Mouse (Mus musculus): ENCODE results near the gene Srrm4.

Srrm4 gene

GRCm38 (mm10) chr5:116552584-116552983 is 39.0 kb downstream of the Srrm4 start:
- DNase-seq (ENCODE audit: low spot score): no peak

GRCm38 (mm10) chr5:116545746-116546145 is 45.9 kb downstream of the Srrm4 start:
- no peak for DNase-seq (ENCODE audit: low spot score)

GRCm38 (mm10) chr5:116542317-116542716 is 49.3 kb downstream of the Srrm4 start:
- DNase-seq (ENCODE audit: low spot score): no peak

GRCm38 (mm10) chr5:116541128-116541527 is 50.5 kb downstream of the Srrm4 start:
- DNase-seq (ENCODE audit: low spot score): no peak

GRCm38 (mm10) chr5:116539360-116539759 is 52.3 kb downstream of the Srrm4 start:
- DNase-seq (ENCODE audit: low spot score): no peak

- no peak for DNase-seq (ENCODE audit: low spot score)
Measured at GRCm38 (mm10) chr5:116538491-116538890, 53.1 kb downstream of the Srrm4 start.

- no peak for DNase-seq (ENCODE audit: low spot score)
Measured at GRCm38 (mm10) chr5:116526324-116526723, 65.3 kb downstream of the Srrm4 start.

- DNase-seq (ENCODE audit: low spot score): no peak
Measured at GRCm38 (mm10) chr5:116525308-116525707, 66.3 kb downstream of the Srrm4 start.

GRCm38 (mm10) chr5:116523553-116523952 is 68.1 kb downstream of the Srrm4 start:
- no peak for DNase-seq (ENCODE audit: low spot score)

GRCm38 (mm10) chr5:116523079-116523478 is 68.5 kb downstream of the Srrm4 start:
- no peak for DNase-seq (ENCODE audit: low spot score)

- DNase-seq (ENCODE audit: low spot score): no peak
Measured at GRCm38 (mm10) chr5:116522273-116522672, 69.3 kb downstream of the Srrm4 start.

- DNase-seq (ENCODE audit: low spot score): no peak
Measured at GRCm38 (mm10) chr5:116518047-116518446, 73.6 kb downstream of the Srrm4 start.

- DNase-seq (ENCODE audit: low spot score): no peak
Measured at GRCm38 (mm10) chr5:116512135-116512534, 79.5 kb downstream of the Srrm4 start.

GRCm38 (mm10) chr5:116510229-116510628 is 81.4 kb downstream of the Srrm4 start:
- DNase-seq (ENCODE audit: low spot score): no peak

GRCm38 (mm10) chr5:116501342-116501741 is 90.3 kb downstream of the Srrm4 start:
- DNase-seq (ENCODE audit: low spot score): no peak

- DNase-seq (ENCODE audit: low spot score): no peak
Measured at GRCm38 (mm10) chr5:116498880-116499640, 92.6 kb downstream of the Srrm4 start.

GRCm38 (mm10) chr5:116497866-116498265 is 93.8 kb downstream of the Srrm4 start:
- DNase-seq (ENCODE audit: low spot score): no peak

GRCm38 (mm10) chr5:116497205-116497604 is 94.4 kb downstream of the Srrm4 start:
- DNase-seq (ENCODE audit: low spot score): no peak

- DNase-seq (ENCODE audit: low spot score): no peak
Measured at GRCm38 (mm10) chr5:116496717-116497116, 94.9 kb downstream of the Srrm4 start.

- no peak for DNase-seq (ENCODE audit: low spot score)
Measured at GRCm38 (mm10) chr5:116495466-116495865, 96.2 kb downstream of the Srrm4 start.

GRCm38 (mm10) chr5:116494377-116494776 is 97.2 kb downstream of the Srrm4 start:
- DNase-seq (ENCODE audit: low spot score): no peak

GRCm38 (mm10) chr5:116492726-116493125 is 98.9 kb downstream of the Srrm4 start:
- no peak for DNase-seq (ENCODE audit: low spot score)

GRCm38 (mm10) chr5:116491794-116492420 is 99.7 kb downstream of the Srrm4 start:
- DNase-seq (ENCODE audit: low spot score): no peak

- no peak for DNase-seq (ENCODE audit: low spot score)
Measured at GRCm38 (mm10) chr5:116490826-116491225, 100.8 kb downstream of the Srrm4 start.

Measured in urinary bladder, postnatal 25 days (tissue).